Mouse (Mus musculus) spleen, adult 12 weeks (tissue): ENCODE data around the gene Bcl3.

ENCODE experiments used
- DNase-seq: peaks from one replicate; pipeline ENCODE4 v3.0.0; 2022; ENCODE audit warnings: low spot score

Bcl3 gene

DNA sequence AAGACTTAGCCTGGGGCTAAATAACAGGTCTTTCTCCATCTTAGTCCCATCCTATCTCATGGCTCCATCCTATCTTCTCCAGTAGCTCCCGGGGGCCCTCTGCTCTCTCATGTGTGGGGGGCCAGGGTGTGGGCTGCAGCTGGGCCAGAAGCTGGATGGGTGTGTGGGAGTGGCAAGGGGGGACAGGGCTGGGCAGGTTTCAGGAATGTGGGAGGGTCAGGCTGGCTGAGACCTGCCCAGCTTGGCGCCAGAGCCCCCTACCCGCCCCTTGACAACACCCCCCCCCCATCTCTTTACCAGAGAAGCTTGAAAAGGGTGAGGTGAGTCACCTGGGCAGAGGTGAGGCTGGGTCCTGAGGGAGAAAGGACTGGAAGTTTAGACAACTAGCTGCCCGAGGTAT is 53.6 kb downstream of the Bcl3 start:
- no peak for DNase-seq

DNA sequence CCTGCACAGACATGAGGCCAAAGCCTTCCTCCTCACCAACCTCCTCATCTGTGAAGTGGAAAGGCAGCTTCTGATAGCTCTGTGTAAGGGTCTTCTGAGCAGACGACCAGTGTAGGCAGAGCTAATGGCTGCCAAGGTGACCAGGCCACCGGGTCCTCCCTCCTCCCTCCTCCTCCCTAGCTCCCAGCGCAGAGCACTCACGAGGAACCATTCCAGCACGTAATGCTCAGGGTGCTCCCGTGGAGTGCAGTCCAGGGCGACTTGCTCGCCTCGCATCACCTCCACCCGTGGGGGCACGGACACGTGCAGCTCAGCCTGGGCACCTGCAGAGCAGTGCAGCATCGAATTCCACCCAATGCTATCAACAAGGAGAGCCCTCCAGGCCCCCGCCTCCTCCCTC is 54.3 kb downstream of the Bcl3 start:
- no peak for DNase-seq

DNA sequence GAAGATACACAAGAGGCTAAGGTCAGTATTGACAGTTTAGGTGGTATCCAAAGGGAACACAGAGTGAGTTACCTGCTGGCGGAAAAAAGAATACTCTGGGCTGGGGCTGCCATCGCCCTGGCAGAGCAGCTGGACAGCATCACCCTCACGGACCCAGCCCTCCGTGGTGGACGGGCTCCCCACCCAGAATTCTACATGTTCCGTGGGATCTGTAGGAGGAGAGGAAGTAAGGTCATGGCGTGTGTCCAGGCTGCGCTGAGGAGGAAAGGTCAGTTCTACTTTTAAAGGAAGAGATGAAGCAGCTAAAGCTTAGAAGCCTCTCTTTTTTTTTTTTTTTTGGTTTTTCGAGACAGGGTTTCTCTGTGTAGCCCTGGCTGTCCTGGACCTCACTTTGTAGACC is 58.0 kb downstream of the Bcl3 start:
- DNase-seq, result no peak

DNA sequence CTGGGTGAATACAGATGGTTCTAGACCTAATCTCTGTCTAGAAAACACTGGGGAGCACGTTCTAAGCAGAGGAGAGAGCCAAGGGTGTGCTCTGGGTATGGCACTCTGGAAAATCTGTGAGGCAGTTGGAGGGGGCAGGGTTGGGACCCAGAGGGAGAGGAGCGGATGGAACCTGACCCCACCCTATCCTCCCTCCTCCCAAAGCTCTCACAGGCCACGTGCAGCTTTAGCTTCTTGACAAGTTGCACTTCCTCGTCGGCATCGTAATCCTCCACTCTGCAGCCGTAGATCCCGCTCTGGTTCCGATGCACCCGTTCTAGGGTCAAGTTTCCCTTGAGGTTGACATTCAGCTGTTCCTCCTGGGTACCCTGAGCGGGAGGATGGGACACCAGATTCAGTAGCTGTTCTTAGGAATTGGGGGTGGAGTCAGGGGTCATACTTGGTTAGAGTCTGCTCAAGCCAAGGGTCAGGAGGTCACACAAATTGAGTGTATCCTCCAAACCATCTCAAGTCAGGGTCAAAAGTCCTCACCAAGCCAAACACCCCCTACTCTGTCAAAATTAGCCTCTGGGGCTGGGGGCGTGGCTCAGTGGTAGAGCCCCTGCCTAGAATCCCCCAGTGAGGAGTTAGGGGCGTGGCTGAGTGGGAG is 58.6 kb downstream of the Bcl3 start:
- no peak for DNase-seq

DNA sequence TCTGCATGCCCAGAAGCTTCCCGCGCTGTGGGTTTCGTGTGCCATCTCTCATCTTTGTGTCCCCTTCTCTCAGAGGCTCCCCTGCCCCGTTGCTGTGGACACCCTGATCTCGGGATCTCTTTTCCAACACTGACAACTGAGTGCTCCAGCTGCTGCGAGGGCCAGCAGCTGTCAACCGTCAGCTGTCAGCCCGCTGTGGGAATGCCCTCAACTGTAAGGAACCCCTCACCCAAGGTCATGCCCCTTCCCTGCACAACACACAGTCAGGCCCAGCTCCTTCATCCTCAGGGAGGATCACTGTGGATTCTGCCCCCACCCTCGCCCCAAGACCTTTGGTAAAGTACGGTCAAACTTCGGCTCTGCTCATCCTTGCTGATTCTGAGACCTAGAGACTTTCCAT is 60.3 kb downstream of the Bcl3 start:
- no peak for DNase-seq

DNA sequence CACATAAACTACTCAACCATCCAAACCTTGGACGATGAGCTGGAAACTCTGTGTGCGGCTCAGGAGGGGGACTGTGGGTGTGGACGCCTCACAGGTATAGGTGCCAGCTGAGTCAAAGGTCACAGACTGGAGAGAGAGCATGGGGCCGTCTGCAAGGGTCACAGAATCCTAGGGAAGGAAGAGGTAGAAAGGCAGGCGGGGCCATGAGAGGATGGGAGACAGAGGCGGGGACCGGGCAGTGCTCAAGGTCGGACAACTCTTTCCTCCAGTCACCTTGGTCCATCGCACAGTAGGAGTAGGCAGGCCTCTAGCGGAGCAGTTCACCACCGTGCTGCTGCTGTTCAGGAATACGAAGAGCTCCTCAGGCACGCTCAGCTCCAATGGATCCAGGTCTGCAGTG is 62.5 kb downstream of the Bcl3 start:
- DNase-seq, result no peak

DNA sequence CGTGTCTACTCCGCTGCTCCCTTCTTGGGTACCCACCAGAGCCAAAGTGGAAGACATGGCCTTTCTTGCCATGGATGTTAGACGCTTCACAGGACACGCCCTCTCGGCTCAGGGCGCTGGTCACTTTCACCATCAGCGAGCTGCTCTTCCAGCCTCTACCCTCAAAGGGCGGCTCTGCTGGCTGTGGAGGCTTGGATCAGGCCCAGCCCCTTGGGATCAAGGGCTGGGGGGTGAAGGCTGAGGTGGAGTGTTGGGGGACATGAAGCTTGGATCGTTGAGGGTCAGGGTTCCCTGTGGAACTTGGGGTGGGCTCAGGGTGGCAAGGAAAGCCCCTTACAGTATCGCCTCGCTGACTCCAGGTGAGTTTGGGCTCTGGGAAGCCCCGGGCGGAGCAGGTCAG is 63.9 kb downstream of the Bcl3 start:
- DNase-seq, result no peak
